Mouse (Mus musculus) erythroblast, embryonic 14.5 days (primary cell): ENCODE measurements around the gene Dpy19l3. TPM values are rescaled to one million over a fixed set of nuclear protein-coding genes. Genes with fewer than 3 reads are reported as not detected.

ENCODE experiments used
- H3K27me3 ChIP-seq: 2 replicates; pipeline ENCODE4 v1.6.1; 2012; ENCODE audit warnings: inconsistent platforms; ENCODE audit not compliant: control insufficient read depth
- H3K36me3 ChIP-seq: 2 replicates; pipeline ENCODE4 v1.6.1; 2012; ENCODE audit warnings: mild to moderate bottlenecking, inconsistent platforms; ENCODE audit not compliant: control insufficient read depth
- H3K4me1 ChIP-seq: 2 replicates; pipeline ENCODE4 v1.6.1; 2012; ENCODE audit warnings: inconsistent platforms; ENCODE audit not compliant: control insufficient read depth
- H3K4me3 ChIP-seq: replicated peaks from 2 replicates; pipeline ENCODE3; 2012; ENCODE audit warnings: moderate library complexity, mild to moderate bottlenecking, inconsistent platforms
- H3K9me3 ChIP-seq: 2 replicates; pipeline ENCODE4 v1.6.1; 2012; ENCODE audit warnings: low read length, inconsistent platforms, mixed read lengths; ENCODE audit not compliant: control insufficient read depth
- GATA1 ChIP-seq: IDR thresholded peaks from 2 replicates; pipeline ENCODE4 v1.6.1; 2012; ENCODE audit warnings: low read length, inconsistent platforms, mixed read lengths
- TAL1 ChIP-seq: IDR thresholded peaks from 3 replicates; pipeline ENCODE4 v1.6.1; 2012; ENCODE audit warnings: low read length, inconsistent platforms, mixed read lengths
- polyA plus RNA-seq: library from polyadenylated mRNA; stranded (reverse); fragments of >175 nt; gene quantifications from 2 replicates; pipeline ENCODE4 v1.2.3, GENCODE M21; 2012

Gene Dpy19l3
- polyA plus RNA-seq, 1 experiment = 0.11 TPM

- H3K4me1 ChIP-seq = no peaks in the 10 kb centered on the region
- no peaks in the 10 kb centered on the region for H3K9me3 ChIP-seq
- no peaks in the 10 kb centered on the region; the same call in 1 of the 2 replicates for H3K36me3 ChIP-seq
- no peak for TF ChIP-seq GATA1
- no peak for TF ChIP-seq TAL1
- H3K27me3 ChIP-seq = no peaks in the 10 kb centered on the region
- no peak overlapping the region for H3K4me3 ChIP-seq
These were observed 67.0 kb downstream of the Dpy19l3 start for GRCm38 (mm10) chr7:35687229-35687628.

GRCm38 (mm10) chr7:35686756-35687155, 67.5 kb downstream of the Dpy19l3 start:
- Histone ChIP-seq H3K36me3 (no peaks in the 10 kb centered on the region; the same call in 1 of the 2 replicates), H3K4me3 (no peak overlapping the region), H3K9me3 (no peaks in the 10 kb centered on the region), H3K4me1 (no peaks in the 10 kb centered on the region), H3K27me3 (no peaks in the 10 kb centered on the region)
- no peak for TF ChIP-seq TAL1
- no peak for TF ChIP-seq GATA1

- H3K27me3 ChIP-seq = no peaks in the 10 kb centered on the region
- TF ChIP-seq GATA1 = no peak
- no peak for TF ChIP-seq TAL1
- no peaks in the 10 kb centered on the region for H3K4me1 ChIP-seq
- H3K36me3 ChIP-seq = no peaks in the 10 kb centered on the region; the same call in 1 of the 2 replicates
- no peak overlapping the region for H3K4me3 ChIP-seq
- H3K9me3 ChIP-seq = 0 out of 2 replicates have a peak, but pooled peaks cover 2% of the 10 kb centered on the region
These were observed 68.0 kb downstream of the Dpy19l3 start for GRCm38 (mm10) chr7:35686216-35686615.

GRCm38 (mm10) chr7:35683409-35684122, 70.7 kb downstream of the Dpy19l3 start:
- Histone ChIP-seq H3K4me3 (no peak overlapping the region), H3K27me3 (no peaks in the 10 kb centered on the region), H3K36me3 (no peaks in the 10 kb centered on the region), H3K4me1 (no peaks in the 10 kb centered on the region), H3K9me3 (0 out of 2 replicates have a peak, but pooled peaks cover 2% of the 10 kb centered on the region)
- TF ChIP-seq GATA1 (no peak), TAL1 (no peak)

- no peaks in the 10 kb centered on the region for H3K27me3 ChIP-seq
- H3K4me1 ChIP-seq = no peaks in the 10 kb centered on the region
- peaks cover 9% of the 10 kb centered on the region for H3K9me3 ChIP-seq
- TF ChIP-seq TAL1 (no peak), GATA1 (no peak)
- no peaks in the 10 kb centered on the region for H3K36me3 ChIP-seq
- H3K4me3 ChIP-seq = no peak overlapping the region
These were observed 72.7 kb downstream of the Dpy19l3 start for GRCm38 (mm10) chr7:35681559-35681958.

GRCm38 (mm10) chr7:35678976-35679375, 75.3 kb downstream of the Dpy19l3 start:
- Histone ChIP-seq H3K9me3 (peaks cover 9% of the 10 kb centered on the region), H3K36me3 (no peaks in the 10 kb centered on the region), H3K4me3 (no peak overlapping the region), H3K4me1 (no peaks in the 10 kb centered on the region), H3K27me3 (no peaks in the 10 kb centered on the region)
- no peak for TF ChIP-seq TAL1
- TF ChIP-seq GATA1 = no peak

GRCm38 (mm10) chr7:35668066-35669041, 85.9 kb downstream of the Dpy19l3 start:
- TF ChIP-seq TAL1 = no peak
- TF ChIP-seq GATA1 = no peak
- no peak overlapping the region for H3K4me3 ChIP-seq
- H3K4me1 ChIP-seq = no peaks in the 10 kb centered on the region
- H3K36me3 ChIP-seq = no peaks in the 10 kb centered on the region
- no peaks in the 10 kb centered on the region for H3K27me3 ChIP-seq
- no peaks in the 10 kb centered on the region for H3K9me3 ChIP-seq

GRCm38 (mm10) chr7:35663790-35664376, 90.4 kb downstream of the Dpy19l3 start:
- Histone ChIP-seq H3K36me3 (no peaks in the 10 kb centered on the region), H3K27me3 (no peaks in the 10 kb centered on the region), H3K4me3 (no peak overlapping the region), H3K9me3 (no peaks in the 10 kb centered on the region), H3K4me1 (no peaks in the 10 kb centered on the region)
- TF ChIP-seq TAL1 (no peak), GATA1 (no peak)

GRCm38 (mm10) chr7:35659173-35659572, 95.1 kb downstream of the Dpy19l3 start:
- no peaks in the 10 kb centered on the region for H3K27me3 ChIP-seq
- no peak overlapping the region for H3K4me3 ChIP-seq
- H3K9me3 ChIP-seq = no peaks in the 10 kb centered on the region
- no peaks in the 10 kb centered on the region for H3K4me1 ChIP-seq
- TF ChIP-seq TAL1 = no peak
- no peak for TF ChIP-seq GATA1
- no peaks in the 10 kb centered on the region for H3K36me3 ChIP-seq
